Mouse (Mus musculus): ENCODE measurements at regions not wholly inside any gene's neighbourhood (a gene's known extent, or its start where the extent isn't known, plus 50 kb on each side); places are given as distances from the start of the nearest gene placed in this dataset.
A peak's percentile ranks its signal among the peaks of the same experiment; 100 is the strongest.

DNA sequence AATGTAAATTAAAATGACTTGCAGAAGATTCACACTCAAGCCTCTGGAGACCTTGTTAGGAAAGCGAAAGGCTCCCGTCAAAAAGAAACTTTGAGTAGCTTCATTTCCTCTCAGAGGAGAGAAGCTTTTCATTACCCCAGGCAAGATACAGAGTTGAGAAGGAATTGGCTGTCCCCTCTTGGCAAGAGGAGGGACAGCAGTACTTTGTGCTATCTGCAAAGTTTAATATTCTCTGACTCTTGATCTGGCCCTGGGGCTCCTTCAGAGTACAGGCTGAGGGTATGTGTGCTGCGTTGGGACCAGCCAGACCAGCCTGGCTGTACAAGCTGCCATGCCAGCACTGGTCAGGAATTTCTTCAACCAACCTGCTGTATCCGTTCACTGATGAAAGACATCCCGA is 525.4 kb downstream of the Amy2a5 start:
- DNase-seq (ENCODE audit: low read depth, low spot score), result no peak

DNA sequence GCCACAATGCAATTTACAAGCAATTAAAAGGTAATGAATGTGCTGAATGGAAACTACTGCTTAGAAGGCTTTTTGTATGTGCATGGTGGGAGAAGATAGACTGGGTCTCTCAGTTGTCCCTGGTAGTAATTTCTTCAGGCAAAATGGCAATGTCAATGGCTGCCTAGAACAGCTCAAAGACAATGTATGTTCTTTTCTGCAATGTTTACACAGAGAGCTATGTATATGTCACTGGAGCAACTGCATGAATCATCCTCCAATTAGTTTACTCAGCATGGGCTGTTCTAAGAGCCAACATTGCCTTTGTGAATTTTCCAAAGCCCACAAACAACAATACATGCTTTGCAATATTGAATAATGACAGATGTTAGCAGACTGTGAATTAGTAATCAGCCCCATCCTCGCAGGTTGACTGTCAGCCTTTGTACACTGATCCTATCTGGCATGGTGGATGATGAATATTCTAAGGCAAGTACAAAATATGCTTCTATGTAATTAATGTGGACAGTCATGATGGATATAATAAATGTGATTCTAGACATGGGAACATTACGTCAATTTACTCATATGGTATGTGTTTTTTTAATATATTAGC is 559.0 kb downstream of the Amy2a5 start:
- DNase-seq (ENCODE audit: low read depth, low spot score), result no peak

GRCm38 (mm10) chr3:112688151-112688550 is 570.5 kb downstream of the Amy2a5 start:
- no peak for DNase-seq (ENCODE audit: low read depth, low spot score)

DNA sequence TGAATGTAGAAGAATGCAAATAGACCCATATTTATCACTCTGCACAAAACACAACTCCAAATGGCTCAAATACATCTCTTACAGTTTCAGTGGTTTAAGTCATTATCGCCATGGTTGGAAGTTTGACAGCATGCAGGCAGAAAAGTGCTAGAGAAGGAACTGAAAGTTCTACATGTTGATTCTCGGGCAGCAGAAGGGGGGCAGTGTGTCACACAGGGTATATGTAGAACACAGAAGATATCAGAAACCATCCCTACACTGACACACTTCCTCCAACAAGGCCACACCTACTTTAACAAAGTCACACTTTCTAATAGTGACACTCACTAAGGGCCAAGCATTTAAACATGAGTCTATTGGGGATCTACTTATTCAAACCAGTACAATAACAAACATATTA is 620.1 kb downstream of the Amy2a5 start:
- no peak for DNase-seq (ENCODE audit: low read depth, low spot score)

DNA sequence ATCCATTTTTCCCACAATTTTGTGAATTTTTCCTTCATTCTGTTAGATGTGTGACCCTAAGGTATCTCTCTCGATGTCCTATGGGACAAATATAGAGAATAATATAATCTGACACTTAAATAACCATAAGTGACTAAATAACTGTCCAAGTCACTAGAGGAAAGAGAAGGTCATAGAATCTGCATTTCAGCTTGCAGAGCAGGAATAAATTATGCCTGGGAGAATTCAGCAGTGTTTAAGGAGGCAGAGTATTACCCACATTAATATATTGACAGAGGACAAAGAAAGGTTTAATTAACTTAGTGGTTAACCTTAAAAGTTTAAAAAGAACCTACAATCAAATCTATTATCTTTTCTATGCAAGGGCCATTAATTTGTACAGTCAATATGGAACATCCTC is 655.2 kb downstream of the Amy2a5 start:
- DNase-seq (ENCODE audit: low read depth, low spot score), result no peak

GRCm38 (mm10) chr3:112582314-112582713 is 676.3 kb downstream of the Amy2a5 start:
- peak; percentile 32 for DNase-seq (ENCODE audit: low read depth, low spot score)

Measured in telencephalon, adult 2 months (tissue).